Mouse (Mus musculus): ENCODE measurements around the gene Gna12. TPM values are rescaled to one million over a fixed set of nuclear protein-coding genes. Genes with fewer than 3 reads are reported as not detected.
A peak's percentile ranks its signal among the peaks of the same experiment; 100 is the strongest.

The Gna12 gene
- total RNA-seq, 2 experiments from 2014 or later, result 26.6 to 35.0 TPM

DNA sequence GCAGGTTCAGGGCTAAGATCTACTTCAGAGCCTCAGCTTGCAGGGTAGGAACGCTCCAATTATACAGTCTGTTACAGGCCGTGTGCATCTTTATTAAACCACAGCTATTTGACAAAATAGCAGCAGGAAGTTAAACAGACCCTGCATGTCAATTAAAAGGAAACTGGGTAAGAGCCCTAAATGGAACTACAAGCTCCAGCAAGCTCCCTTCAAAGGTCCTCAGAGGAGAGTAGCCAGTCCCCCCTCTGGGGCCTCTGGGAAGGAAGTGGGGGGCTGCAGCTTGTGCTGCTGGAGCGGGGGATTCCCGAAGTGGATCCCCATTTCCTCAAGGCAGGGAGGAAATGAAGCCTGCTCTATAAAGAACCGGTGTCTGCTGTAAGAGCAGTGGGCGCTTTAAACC is 58.6 kb downstream of the Gna12 start:
- no peak for DNase-seq
- intact Hi-C loops (cut with DNase I; ENCODE audit: low total_unique reads), result no loop called here

DNA sequence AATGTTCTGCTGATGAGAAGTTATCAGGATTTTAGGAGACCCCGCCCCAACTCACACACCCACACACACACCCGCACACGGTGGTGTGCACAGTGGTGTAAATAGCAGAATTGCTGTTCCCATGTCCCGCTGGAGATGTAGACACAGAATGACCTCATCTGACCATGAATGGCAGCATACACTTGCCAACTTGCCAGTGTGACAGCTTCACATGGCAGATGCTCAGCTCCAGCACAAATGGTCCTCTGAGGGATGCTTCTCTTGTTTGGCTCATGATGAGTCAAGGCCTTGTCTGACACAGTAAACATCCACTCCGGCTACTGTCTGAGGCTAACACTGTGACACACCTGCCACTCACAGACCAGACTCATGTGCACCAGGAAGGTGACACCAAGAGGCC is 61.9 kb downstream of the Gna12 start:
- intact Hi-C loops (cut with DNase I; ENCODE audit: low total_unique reads), result no loop called here
- DNase-seq, result no peak

DNA sequence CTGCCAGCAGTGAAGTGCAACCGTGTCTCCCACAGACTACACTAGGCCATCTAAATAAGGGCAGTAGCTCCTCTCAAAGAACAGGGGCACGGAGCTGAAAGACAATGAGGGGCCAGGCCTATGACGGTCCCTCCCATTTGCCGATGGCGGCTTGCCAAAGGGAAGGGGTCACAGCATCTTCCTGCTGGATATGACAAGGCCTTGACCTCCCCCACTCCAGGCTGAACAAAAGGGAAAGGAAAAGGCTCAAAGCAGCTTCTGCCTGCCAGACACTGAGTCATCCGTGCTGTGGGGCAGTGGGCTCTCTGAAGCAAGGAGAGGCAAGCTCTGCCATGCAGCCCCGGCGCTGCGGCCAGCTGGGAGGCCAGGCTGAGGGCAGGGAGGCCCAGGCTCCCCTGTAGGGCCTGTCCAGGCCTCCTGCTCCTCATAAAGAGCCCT is 62.5 kb downstream of the Gna12 start:
- intact Hi-C loops (cut with DNase I; ENCODE audit: low total_unique reads), result no loop called here
- peak; percentile 84 for DNase-seq

DNA sequence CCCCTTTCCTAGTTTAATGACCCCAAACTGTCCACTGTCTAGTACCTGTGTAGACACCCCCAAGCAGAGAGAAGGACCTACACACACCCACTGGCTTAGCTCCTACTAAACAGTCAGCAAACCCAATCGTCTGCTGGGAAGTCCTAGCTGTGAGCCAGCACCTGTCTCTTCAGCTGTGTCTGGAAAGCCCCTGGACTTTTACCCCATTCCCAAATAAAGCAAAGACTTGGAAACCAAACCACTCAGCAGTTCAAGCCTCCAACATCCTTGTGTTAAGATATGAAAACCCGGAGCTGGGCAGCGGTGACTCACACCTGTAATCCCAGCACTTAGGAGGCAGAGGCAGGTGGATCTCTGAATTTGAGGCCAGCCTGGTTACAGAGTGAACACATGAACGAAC is 63.7 kb downstream of the Gna12 start:
- no peak for DNase-seq
- intact Hi-C loops (cut with DNase I; ENCODE audit: low total_unique reads), result no loop called here

DNA sequence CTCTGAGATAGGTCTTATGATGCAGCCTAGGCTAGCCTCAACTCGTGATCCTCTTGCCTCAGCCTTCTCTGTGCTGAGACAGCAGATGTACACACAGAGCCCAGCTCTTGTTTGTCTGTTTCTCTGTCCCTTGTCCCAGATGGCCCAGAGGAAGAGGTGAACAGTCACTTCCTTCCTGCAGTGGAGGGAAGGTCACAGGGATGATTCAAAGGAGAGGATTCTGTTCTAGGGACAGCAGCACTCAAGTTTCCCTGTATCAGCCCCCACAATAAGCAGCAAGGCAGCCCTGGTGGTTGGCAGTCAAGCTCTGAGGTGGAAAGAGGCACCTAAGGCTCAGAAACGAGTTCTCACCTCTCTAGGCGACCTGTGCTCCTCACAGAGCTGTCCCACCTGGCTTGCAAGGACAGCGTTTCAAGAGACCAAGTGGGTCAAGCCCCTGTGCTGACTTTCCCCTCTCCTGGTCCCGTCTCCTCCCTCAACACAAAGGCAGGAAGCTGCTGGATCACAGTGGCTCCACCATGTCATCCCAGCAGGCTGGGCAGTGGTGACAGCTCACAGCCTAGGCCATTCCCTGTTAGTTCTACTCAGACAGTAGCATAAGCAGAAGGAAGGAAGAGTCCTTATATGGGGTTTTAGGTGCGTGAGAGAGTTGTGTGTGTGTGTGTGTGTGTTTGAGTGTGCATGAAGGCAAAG is 65.2 kb downstream of the Gna12 start:
- intact Hi-C loops (cut with DNase I; ENCODE audit: low total_unique reads), result no loop called here
- no peak for DNase-seq

DNA sequence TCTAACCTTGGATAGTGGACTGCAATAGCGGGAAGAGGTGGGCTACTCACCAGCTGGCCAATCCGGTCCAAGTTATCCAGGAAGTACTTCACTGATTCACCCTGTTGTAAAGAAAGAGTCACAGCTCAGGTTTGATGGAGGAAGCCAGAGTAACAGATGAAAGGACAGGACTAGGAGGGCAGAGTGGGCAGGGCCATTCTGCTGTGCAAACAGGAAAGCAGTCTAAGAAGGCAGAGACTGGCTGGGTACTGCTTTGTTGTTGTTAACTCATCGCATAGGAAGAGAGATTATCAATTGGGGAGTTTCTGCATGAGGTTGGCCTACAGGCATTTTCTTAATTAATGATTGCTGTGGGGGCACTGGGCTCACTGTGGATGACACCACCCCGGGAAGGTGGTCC is 67.7 kb downstream of the Gna12 start:
- DNase-seq, result no peak
- intact Hi-C loops (cut with DNase I; ENCODE audit: low total_unique reads), result no loop called here

DNA sequence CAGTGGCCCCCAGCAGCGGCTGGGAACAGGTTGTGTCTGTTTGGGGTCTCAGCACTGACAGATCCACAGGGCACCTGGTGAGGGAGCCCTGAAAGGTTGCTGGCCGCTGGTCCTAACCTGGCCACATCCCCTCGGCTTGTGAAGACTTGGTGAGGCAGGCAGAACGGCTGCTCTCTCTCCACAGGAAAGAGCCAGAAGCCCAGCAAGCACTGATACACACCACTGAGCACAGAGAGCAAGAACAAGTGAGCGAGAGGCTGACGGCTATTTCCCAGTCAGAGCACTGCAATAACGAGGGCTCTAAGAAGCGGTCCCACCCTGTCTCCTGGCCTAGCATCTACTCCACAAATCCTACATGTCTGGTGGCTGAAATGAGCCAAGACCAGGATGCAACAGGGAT is 71.4 kb downstream of the Gna12 start:
- no peak for DNase-seq
- intact Hi-C loops (cut with DNase I; ENCODE audit: low total_unique reads), result no loop called here

DNA sequence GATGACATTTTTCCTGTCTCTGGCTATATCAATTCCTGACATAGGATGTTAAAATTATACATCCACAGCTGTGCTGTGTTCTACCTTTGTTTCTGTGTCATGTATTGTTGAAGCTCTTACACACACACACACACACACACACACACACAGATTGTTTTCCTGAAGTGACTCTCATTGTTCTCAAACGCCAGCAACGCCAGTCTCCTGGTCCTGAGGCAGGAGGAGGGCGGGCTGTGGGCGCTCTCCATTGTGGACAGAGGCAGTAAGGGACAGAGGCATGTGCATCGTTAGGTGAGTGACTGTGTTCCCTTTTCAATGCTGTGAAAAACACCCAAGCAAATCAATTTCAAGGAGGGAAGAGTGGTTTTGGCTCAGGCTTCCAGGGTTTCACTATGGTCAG is 77.0 kb downstream of the Gna12 start:
- intact Hi-C loops (cut with DNase I; ENCODE audit: low total_unique reads), result no loop called here
- DNase-seq, result no peak

DNA sequence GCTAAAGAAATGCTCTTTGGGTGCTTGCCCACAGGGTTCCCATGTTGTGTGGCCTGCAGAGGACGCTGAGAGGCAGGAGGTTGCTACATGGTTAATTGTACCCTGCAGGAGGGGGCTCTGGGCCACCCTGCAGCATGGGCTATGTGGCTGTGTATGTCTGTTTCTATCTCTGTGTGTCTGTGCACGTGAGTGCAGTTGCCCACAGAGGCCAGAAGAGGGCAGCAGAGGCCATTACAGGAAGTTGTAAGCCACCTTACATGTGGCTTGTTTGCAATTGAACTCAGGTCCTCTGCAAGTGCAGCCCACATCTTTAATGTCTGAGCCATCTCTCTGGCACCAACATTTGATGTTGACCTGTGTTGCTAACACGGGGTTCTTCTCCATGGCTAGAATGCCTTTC is 77.6 kb downstream of the Gna12 start:
- intact Hi-C loops (cut with DNase I; ENCODE audit: low total_unique reads), result no loop called here
- DNase-seq, result no peak

DNA sequence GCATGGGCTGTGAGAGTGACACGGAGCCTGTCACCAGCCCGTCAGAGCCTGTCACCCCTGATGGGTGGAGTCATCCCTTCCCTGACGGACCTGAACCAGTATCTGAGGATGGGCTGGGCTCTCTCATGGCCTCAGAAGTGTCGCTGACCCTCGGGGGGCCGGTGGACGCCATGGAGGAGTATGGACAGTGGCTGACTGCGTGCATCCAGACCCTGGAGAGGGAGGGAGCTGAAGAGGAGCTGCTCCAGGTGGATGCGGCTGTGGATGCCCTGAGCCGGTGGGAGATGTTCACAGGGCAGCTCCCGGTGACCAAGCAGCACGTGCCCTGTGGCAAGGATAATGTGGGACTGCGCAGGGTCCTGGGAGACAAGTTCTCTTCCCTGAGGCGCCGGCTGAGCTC is 78.2 kb downstream of the Gna12 start:
- intact Hi-C loops (cut with DNase I; ENCODE audit: low total_unique reads), result no loop called here
- no peak for DNase-seq

DNA sequence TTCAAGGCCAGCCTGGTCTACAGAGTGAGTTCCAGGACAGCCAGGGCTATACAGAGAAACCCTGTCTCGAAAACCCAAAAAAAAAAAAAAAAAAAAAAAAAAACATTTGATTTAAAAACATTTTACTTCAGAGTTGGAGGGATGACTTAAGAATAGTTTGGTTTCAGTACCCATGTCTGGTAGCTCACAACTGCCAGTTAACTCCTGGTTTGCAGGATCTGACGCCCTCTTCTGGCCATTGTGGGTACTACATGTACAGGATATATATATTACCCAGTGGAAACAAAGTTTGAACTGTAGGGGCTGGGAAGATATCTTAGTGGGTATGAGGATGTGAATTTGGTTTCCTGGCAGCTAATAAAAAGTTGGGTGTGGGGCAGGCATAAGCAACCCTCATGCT is 79.3 kb downstream of the Gna12 start:
- intact Hi-C loops (cut with DNase I; ENCODE audit: low total_unique reads), result no loop called here

DNA sequence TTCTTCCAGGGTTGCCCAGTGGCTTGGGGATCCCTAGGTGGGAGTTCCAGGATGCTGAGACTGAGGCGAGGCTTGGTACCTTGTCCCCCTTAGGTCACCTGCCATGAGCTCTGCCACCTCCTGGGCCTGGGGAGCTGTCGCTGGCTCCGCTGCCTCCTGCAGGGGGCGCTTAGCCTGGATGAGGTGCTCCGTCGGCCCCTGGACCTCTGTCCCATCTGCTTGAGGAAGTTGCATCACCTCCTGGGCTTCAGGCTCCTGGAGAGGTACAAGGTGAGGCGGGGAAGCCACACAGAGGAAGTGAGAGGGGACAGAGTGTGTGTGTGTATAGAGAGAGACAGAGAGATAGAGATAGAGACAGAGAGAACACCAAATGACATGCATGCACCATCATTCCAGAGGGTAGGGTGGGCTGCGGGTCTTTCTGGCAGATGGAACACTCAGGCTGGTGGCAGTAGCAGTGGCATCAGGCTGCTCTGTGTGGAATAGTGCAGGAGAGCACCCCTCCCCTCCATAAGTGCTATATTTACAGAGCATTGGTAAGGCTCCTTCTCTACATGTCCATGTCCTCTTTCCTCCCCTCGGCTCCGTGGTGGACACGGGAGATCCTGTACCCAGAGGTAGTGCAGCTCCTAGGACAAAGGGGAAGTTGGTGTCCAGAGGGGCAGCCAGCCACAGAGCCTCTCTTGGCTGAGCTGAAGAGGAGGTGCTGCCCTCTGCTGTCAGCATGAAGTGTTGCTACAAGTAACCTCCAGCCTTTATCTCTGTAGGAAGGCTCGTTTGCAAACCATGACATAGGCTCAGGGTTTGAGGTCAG is 81.0 kb downstream of the Gna12 start:
- peak; percentile 76 for DNase-seq
- intact Hi-C loops (cut with DNase I; ENCODE audit: low total_unique reads), result no loop called here

More for the DNA sequence above, 79.3 kb downstream of the Gna12 start:
- DNase-seq, result no peak

DNA sequence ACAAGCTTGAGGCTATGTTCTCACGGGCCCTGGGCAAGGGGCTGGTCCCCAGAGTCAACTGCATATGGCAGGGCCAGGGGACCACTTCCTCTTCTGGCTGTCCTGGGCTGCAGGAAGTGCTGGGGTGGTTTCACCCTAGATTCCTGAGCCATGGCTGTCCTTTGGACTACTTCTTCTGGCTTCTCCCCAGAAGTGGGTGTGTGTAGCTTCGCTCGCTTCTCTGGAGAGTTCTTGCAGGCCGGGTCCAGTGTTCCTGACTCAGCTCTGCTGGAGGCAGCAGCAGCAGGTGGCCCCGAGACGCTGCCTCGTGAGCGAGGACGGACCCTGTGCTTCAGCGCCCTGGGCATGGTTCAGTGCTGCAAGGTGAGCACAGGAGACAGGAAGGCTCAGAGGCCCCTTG is 81.8 kb downstream of the Gna12 start:
- no peak for DNase-seq
- intact Hi-C loops (cut with DNase I; ENCODE audit: low total_unique reads), result no loop called here

DNA sequence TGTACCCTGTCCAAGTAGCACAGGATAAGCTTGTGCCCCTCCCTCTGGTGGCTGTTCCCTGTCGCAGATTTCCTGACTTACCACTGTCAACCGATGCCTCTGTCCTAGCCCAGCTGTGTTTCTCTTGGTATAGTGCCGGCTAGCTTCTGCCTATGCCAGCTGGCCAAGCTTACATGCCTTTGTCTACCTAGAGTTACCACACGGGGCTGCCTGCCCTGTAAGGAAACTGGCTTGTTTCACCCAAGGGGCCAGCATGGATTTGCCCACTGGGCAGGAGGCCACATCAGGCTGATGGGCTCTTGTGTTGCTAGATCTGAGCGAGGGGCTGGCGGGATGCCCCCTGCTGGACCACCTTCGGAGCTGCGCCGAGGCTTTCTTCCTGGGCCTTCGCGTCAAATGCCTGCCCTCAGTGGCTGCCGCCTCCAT is 86.5 kb downstream of the Gna12 start:
- no peak for DNase-seq
- intact Hi-C loops (cut with DNase I; ENCODE audit: low total_unique reads), result no loop called here

DNA sequence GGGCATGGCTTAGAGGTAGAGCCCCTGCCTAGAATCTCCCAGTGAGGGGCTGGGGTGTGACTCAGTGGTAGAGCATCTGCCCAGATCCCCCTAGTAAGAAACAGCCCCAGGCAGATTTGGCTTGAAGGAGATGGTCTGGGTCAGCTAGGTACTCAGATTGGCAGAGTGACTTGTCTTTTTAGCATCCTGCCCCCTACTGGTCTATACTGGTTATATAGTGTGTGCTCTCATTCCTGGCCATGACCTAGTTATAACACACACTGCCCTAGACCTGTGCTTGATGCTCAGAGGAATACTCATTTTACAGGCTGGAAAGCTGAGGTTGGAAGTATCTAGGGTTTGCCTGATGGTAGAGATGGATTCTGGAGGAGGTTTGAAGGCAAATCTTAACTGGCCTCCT is 88.4 kb downstream of the Gna12 start:
- intact Hi-C loops (cut with DNase I; ENCODE audit: low total_unique reads), result no loop called here
- DNase-seq, result no peak

DNA sequence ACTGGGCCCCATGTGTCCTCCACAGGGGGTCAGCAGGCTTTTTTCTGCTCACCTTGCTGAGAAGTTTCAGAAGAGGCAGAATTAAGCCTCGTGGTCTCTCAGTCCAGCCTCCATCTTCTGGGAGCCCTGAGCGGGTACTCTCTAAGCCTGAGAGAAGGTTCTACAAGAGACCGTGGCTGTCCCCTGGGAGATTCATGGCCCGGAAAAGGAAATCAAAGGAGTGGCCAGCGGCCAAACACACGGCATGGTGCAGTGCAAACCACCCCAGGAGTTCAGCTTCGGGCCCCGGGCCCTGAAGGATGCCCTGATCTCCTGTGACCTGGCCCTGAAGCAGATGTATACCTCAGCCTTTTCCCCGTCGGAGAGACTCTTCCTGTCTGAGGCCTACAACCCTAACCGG is 89.2 kb downstream of the Gna12 start:
- no peak for DNase-seq
- intact Hi-C loops (cut with DNase I; ENCODE audit: low total_unique reads), result no loop called here

DNA sequence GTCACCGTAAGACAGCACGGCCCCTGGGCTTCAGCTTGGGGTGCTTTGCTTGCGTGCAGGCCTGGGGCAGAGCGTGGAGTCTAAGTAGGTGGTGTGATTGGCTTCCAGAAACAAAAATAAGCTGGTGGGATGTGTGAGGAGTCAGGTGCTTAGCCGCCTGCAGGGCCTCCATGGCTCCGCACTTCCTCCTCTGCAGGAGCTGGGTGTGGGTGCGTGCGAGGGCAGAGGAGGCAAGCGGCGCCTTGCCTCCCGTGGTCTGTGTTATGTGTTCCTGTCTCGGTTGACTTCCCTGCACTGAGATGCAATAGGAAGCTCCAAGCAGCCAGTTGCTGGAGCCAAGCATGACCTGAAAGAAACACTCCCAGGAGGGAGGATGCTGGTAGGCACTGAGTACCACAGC is 90.4 kb downstream of the Gna12 start:
- intact Hi-C loops (cut with DNase I; ENCODE audit: low total_unique reads), result no loop called here
- no peak for DNase-seq

DNA sequence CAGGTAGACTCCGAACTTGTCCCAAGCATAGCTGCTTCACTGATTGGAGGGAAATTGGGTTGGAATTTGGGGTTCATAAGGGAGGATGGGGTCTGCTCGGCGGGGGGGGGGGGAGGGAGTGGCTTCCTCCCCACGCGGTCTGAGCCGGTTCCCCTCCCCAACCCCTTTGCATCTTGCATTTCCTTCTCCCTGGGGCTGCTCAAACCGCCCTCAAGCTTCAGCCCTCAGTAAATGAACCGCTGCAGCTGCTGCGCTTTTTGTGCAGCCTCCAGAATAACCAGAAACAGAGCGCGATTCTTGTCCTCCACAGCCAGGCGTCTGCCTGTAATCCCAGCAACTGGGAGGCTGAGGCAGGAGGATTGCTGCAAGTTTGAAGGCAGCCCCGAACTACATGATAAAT is 94.1 kb downstream of the Gna12 start:
- no peak for DNase-seq
- intact Hi-C loops (cut with DNase I; ENCODE audit: low total_unique reads), result no loop called here

DNA sequence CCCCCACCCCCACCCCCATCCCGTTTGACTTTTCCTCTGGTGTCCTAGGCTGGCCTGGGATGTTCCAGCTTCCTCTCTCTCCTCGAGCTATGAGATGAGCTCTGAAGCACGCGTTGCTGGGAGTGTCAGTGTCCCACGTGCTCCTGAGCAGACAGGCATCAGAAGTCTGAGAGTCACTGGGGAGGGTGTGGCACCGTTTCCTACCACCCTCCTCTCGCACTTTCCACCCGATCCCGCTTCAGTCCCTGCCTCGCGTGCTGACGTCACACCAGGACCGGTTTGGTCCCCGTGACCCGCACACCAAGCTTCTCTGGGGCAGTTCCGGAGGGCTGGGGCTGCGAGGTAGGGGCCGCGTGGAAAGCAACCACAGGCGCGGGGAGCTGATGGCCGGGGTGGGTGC is 94.9 kb downstream of the Gna12 start:
- DNase-seq, result no peak
- intact Hi-C loops (cut with DNase I; ENCODE audit: low total_unique reads), result no loop called here

DNA sequence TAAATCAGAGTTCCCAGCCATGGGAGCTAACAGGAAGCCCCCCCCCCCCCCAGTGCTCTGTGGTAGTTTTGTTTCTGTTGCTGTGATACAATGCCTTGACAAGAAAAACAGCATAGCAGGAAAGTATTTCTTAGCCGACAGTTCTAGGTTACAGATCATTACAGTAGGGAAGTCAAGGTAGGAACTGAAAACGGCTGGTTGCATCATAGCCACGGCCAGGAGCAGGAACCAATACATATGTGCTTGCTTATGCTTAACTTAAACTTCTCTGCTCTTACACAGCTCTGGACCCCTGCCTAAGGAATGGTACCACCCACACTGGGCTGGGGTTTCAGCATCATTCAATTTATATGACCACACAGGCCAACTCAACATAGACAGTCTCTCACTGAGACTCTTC is 96.9 kb downstream of the Gna12 start:
- intact Hi-C loops (cut with DNase I; ENCODE audit: low total_unique reads), result no loop called here
- no peak for DNase-seq

DNA sequence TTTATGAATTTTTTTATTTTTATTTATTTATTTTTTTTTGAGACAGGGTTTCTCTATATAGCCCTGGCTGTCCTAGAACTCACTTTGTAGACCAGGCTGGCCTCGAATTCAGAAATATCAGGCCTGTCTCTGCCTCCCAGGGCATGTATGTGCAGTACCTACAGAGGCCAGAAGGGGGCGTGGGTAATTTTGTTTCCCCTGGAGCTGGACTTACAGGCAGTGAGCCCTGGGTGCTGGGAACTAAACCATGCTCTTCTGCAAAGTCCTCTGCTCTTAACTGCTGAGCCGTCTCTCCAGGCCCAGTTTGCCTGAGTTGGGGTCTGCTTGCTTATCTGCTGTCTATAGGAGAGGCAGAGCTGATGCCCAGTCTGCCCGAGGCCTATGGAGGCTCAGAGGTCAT is 98.0 kb downstream of the Gna12 start:
- DNase-seq, result no peak
- intact Hi-C loops (cut with DNase I; ENCODE audit: low total_unique reads), result no loop called here

Measured in gastrocnemius, postnatal 14 days (tissue).